Mouse (Mus musculus): ENCODE measurements around the gene Lpp.
A peak's percentile ranks its signal among the peaks of the same experiment; 100 is the strongest.

Lpp gene

DNA sequence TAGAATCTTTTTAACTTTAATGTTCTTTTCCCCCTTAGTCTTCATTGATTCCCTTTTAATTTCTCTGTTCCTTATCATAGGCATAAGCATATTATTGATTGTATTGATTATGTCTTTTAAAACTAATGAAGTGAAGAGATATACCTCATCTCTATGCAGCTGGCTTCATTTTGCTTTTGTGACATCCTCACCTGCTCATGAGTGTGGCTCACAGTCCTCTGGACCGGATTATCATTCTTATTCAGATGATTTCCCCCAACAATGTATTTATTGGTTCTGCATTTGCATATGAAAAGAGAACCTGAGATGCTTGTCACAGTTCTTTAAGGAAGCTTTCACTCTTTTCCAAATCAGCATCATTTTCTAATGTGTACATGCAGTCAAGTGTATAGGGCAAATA lies 408.5 kb downstream of the Lpp start:
- no peak for DNase-seq (ENCODE audit: low read depth)

GRCm38 (mm10) chr16:24806093-24806492 lies 412.8 kb downstream of the Lpp start:
- no peak for DNase-seq (ENCODE audit: low read depth)

- DNase-seq (ENCODE audit: low read depth): no peak
Observed at GRCm38 (mm10) chr16:24807565-24807964, 414.3 kb downstream of the Lpp start.

DNA sequence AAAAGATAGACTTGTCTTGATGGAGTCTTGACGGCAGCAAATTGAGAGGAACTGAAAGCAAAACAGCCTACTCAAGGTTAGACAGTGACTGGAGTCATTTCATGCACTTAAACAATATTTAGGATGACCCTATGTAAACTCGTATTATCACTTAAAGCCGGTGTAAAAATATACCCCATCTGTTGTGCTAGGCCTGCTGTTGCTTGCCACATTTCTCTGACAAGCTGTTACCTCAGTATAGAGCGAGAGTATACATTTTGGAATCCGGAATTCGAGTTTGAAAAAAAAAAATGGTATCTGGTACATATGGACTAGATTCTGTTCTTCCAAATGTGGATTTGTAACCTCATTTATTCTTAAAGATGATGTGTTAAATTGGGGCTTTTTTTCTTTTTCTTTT lies 416.5 kb downstream of the Lpp start:
- DNase-seq (ENCODE audit: low read depth): no peak

DNA sequence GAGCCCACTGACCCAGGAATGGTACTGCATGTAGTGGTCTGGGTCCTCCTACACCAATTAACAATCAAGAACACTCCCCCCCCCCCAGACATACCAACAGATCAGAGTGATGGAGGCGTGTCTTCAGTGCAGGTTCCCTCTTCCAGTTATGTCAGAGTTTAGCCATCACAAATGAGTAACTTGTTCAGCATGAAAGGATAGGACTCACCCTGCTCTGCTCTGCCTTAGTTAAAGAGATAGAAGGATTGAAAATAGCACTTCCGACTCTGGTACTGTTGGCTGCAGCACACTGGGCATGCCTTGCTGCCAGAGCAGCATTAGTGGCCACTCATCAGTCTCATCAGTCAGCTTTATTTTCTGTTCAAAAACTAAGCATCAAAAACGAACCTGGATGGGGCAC lies 423.3 kb downstream of the Lpp start:
- DNase-seq (ENCODE audit: low read depth): no peak

GRCm38 (mm10) chr16:24817381-24817780 lies 424.1 kb downstream of the Lpp start:
- no peak for DNase-seq (ENCODE audit: low read depth)

DNA sequence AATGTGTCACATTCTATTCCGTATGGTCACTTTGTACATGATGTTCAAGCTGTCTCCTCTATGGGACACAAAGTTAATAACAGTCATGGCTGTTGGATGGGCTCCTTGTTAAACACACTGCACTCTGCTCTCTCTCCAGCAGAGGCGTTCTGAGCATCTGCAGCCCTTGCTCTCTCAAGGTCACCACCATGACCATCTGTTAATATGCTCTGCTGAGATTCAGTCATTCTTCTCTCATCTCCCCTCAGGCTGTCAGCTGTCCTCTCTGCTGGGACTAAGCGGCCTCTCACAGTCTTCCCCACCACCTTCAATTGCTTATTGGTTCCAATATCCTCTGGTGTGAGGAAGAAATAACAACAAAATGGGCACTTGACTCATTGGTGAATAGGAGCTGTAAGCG lies 425.8 kb downstream of the Lpp start:
- DNase-seq (ENCODE audit: low read depth): no peak

DNA sequence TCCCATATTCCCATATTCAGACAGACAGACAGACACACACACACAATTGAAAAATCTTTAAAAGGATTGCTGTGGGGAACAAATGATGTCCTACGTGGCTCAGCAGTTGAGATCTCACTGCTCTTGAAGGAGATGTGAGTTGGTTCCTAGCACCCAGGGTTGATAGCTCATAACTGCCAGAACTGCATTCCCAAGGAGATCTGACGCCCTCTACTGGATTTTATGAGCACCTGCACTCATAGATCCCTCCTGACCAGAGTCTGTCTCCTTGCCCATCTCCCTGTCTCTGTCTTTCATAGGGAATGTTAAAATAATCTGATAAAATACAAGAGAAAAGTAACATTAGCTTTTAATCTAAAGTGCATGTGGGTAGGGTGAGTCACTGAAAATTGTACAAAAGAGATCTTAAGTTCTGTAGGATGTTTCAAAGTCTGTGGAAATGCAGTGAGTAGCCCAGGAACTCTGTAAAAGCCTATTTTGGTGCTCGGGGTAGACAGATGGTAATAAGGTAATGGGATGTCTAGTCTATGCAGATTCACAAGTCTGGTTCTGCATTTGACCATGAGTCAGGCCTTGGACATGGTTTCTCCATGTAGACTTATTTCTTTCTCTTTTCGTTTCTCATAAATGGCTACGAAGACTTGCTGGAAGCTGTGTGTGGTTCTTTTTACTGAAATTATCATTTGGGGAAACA lies 429.0 kb downstream of the Lpp start:
- DNase-seq (ENCODE audit: low read depth): peak; percentile 41

DNA sequence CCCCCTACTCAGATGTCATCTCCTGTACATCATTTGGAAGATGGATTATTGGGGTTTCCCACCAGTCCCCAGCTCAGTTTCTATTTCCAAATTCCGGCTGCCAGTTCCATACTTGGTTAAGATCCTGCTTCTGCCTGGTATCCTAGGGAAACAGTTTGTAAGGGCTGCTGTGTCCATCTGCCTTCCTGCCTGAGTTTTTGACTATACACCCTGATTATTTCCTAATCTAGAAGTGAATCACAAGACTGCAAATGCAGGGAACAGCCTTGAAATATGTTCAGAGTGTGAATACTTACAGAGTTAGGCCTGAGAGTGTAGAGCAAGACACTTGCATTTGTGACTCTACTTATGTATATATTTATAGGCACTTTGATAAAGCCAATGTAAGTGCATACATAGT lies 429.6 kb downstream of the Lpp start:
- peak; percentile 10 for DNase-seq (ENCODE audit: low read depth)

- DNase-seq (ENCODE audit: low read depth): no peak
Observed at GRCm38 (mm10) chr16:24826390-24826789, 433.1 kb downstream of the Lpp start.

- DNase-seq (ENCODE audit: low read depth): no peak
Observed at GRCm38 (mm10) chr16:24828207-24828803, 435.0 kb downstream of the Lpp start.

DNA sequence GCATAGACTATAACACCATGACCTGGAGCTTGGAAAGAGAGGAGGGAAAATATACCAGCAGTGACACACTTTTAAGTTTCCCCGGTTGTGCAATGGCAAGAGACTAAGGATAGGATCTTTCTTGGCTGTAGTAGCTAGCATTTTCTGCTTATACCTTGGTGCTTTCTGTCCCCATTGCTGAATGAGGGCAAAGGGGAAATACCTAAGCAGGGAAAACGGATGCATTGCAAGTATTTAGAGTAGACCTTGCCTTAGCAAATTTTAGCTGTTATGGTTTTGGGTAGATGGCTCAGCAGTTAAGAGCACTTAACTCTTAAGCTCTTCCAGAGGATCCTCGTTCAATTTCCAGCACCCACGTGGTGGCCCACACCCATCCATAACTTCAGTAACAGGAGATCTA lies 436.6 kb downstream of the Lpp start:
- no peak for DNase-seq (ENCODE audit: low read depth)

- DNase-seq (ENCODE audit: low read depth): peak; percentile 16
Observed at GRCm38 (mm10) chr16:24830939-24831338, 437.6 kb downstream of the Lpp start.

DNA sequence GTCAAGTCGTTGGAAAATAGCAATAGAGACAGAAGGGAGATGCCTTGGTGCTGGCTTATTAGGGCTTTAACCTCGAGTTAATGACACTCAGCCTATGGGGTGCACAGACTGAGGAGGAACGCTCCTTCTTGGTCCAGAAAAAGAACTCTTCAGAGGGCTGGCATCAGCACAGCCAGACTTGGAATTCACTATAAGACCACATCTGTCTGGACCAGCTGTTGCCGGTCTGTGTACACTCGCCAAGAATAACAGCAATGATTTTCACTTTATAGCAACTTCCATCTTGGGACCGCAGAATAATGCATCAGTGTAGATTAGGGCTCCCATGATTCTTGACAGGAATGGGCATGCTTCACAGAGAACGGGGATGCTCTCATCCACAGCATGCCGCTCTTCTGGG lies 439.9 kb downstream of the Lpp start:
- peak; percentile 57 for DNase-seq (ENCODE audit: low read depth)

GRCm38 (mm10) chr16:24834536-24834935 lies 441.2 kb downstream of the Lpp start:
- no peak for DNase-seq (ENCODE audit: low read depth)

- DNase-seq (ENCODE audit: low read depth): no peak
Observed at GRCm38 (mm10) chr16:24836550-24836949, 443.2 kb downstream of the Lpp start.

DNA sequence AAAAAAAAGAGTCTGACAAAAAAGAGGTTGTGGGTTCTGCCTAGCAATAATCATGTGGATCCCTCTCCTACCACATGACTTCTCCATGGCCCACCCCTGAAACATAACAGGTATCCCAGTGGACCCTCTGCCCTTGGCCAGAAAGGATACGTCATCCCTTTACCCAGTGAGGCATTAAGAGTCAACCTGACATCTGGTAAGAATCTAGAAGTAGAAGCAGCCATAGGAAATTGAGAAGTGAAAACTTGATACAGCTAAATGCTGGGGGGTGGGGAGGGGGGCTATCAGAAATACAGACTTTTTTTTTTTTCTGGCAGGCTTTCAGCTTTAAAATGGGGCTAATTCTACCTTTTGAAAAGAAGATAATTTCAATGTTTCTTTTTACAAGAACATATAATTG lies 445.7 kb downstream of the Lpp start:
- no peak for DNase-seq (ENCODE audit: low read depth)

GRCm38 (mm10) chr16:24840073-24840472 lies 446.8 kb downstream of the Lpp start:
- DNase-seq (ENCODE audit: low read depth): no peak

GRCm38 (mm10) chr16:24846141-24846540 lies 452.8 kb downstream of the Lpp start:
- no peak for DNase-seq (ENCODE audit: low read depth)

GRCm38 (mm10) chr16:24859509-24860140 lies 466.3 kb downstream of the Lpp start:
- no peak for DNase-seq (ENCODE audit: low read depth)

- DNase-seq (ENCODE audit: low read depth): no peak
Observed at GRCm38 (mm10) chr16:24860445-24860844, 467.1 kb downstream of the Lpp start.

- DNase-seq (ENCODE audit: low read depth): peak; percentile 46
Observed at GRCm38 (mm10) chr16:24861374-24861773, 468.1 kb downstream of the Lpp start.

DNA sequence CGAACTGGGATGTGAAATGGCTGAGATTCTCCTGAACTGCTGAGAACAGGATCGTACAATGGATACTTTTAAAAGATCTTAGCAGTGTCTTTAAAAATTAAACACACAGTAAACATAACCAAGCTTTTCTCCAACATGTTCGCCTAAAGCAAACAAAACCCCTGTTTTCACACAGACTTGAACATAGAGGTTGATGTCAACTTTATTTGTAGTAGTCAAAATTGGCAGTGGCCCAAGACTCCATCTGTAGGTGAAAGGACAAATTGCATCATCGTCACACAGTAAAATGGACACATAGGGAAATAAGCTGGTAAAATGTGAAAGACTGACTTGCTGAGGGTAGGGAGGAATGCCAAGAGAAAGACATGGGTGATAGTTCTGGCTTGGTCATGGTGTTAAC lies 480.9 kb downstream of the Lpp start:
- DNase-seq (ENCODE audit: low read depth): peak; percentile 57

DNA sequence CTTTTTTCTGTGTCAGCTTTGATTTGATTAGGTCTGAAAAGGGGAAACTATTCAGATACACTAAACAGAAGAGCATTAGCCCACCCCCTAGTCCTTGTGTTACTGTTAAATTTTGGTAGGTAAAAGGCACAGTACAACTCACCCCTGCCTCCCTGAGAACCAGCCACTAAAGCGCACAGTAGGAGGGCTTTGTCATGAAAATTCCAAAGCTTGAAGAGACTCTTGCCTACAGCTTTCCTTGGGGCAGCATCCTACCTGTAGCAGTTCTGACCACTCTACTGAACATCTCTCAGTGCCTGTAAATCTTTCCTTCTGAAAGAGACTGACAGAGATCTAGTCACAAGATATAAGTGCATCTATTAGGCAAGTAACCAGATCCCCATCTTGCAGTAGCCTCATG lies 482.4 kb downstream of the Lpp start:
- no peak for DNase-seq (ENCODE audit: low read depth)

Data from NIH3T3 (cell line).